In the genomic region with DNA sequence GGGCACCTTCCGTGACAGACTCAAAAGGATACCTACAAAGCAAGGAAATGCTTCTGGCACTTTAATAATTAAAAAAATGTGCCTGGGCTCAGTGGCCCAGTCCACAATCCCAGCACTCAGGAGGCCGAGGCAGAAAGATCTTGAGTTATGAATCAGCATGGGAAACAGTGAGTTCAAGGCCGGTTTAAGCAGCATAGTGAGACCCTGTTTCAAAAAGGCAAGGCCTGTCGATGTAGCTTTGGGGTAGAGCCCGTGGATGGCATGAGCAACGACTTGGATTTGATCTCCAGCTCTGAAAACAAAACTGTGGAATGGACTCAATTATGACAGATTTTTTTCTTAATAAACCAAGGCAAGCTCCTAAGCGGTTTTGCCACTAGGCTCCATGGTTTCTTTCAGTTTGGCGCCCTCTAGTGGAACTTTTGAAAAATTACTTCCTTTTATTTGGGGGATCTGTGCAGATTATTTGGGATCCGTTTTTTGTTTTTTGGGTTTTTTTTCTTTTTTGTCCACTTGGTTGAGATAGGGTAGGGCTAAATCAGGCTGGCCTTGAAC, we compare ENCODE assay signal across 9 mouse cellular contexts. TPM values are rescaled to one million over a fixed set of nuclear protein-coding genes. Genes with fewer than 3 reads are reported as not detected.
DNase-seq lines count a peak whose midpoint lies in the region; ATAC-seq and TF ChIP-seq lines count a peak whose summit lies in the region.
"Had no signal": no experiment of that assay in that cellular context is flagged by ENCODE, and none has a peak within 500 bp of the region (broad histone marks: within the 10 kb centered on the region; RNA-seq: fewer than 3 reads in every experiment).

No protein-coding gene starts in this region.

- no peak for TF ChIP-seq POLR2A in cerebellum, adult 2 months (IDR thresholded peaks at IDR 0.05; ENCODE audit: borderline replicate concordance, insufficient read depth, low read length)

- H3K36me3 ChIP-seq in neural tube, embryonic 15.5 days = no peaks in the 10 kb centered on the region
- H3K36me3 ChIP-seq: limb, embryonic 12.5 days had no signal

- no peak for ATAC-seq in neural tube, embryonic 15.5 days (ENCODE audit: low FRiP score)
- no peak for ATAC-seq in inflammation-experienced regulatory T-cells, adult 6 months

- no peak overlapping the region for H3K4me2 ChIP-seq in neural tube, embryonic 15.5 days
- H3K4me2 ChIP-seq: limb, embryonic 12.5 days had no signal

- WGBS in neural tube, embryonic 15.5 days = 27% methylated on average over 9 of the region's 9 CpGs
- 31% methylated on average over 9 of the region's 9 CpGs for WGBS in cerebellum, adult 2 months

- H3K9me3 ChIP-seq in neural tube, embryonic 15.5 days (replicated peaks) = no peaks in the 10 kb centered on the region
- H3K9me3 ChIP-seq: limb, embryonic 12.5 days had no signal

- peak; percentile 37; the same call in 1 of the 2 replicates for TF ChIP-seq CTCF in cerebellum, adult 2 months (IDR thresholded peaks at IDR 0.05; ENCODE audit: borderline replicate concordance, insufficient read depth, low read depth, low read length)

- no peak overlapping the region for H3K27ac ChIP-seq in neural tube, embryonic 15.5 days (replicated peaks)
- no peak overlapping the region for H3K27ac ChIP-seq in cerebellum, adult 2 months (ENCODE audit: insufficient read depth, low read length)
- H3K27ac ChIP-seq: limb, embryonic 12.5 days had no signal

- H3K27me3 ChIP-seq in neural tube, embryonic 15.5 days (replicated peaks) = no peaks in the 10 kb centered on the region; the same call in 1 of the 2 replicates
- H3K27me3 ChIP-seq in cerebellum, adult 2 months (ENCODE audit: control insufficient read depth, insufficient read depth, low read length) = no peaks in the 10 kb centered on the region
- H3K27me3 ChIP-seq: limb, embryonic 12.5 days had no signal

- no peaks in the 10 kb centered on the region for H3K4me1 ChIP-seq in neural tube, embryonic 15.5 days
- peaks cover 10% of the 10 kb centered on the region for H3K4me1 ChIP-seq in cerebellum, adult 2 months (ENCODE audit: control insufficient read depth, insufficient read depth, low read length)

- intact Hi-C loops in heart, postnatal 25 days (cut with DNase I) = loop anchor here (1.0 to 10.0 kb wide), 4 partner anchors 151 to 404 kb away; a partner anchor contains a TSS

- DNase-seq in heart, adult 18-20 months = peak; percentile 28 to 59
- no peak for DNase-seq in heart, postnatal 25 days (ENCODE audit: low spot score)
- peak; percentile 32 for DNase-seq in neural tube, embryonic 10.5 days (ENCODE audit: extremely low spot score, low spot score)
- DNase-seq in cerebellum, adult 2 months = peak; percentile 27 to 52
- peak; percentile 26 for DNase-seq in hindlimb bud, embryonic 11.5 days (ENCODE audit: extremely low spot score, low read depth, low spot score)
- peak; percentile 57 for DNase-seq in retina, postnatal 7 days (ENCODE audit: low read depth, low spot score)

- no peak overlapping the region for H3K9ac ChIP-seq in neural tube, embryonic 15.5 days (replicated peaks)
- H3K9ac ChIP-seq: limb, embryonic 12.5 days had no signal

- no peak overlapping the region for H3K4me3 ChIP-seq in neural tube, embryonic 15.5 days (replicated peaks)
- H3K4me3 ChIP-seq in cerebellum, adult 2 months (replicated peaks; ENCODE audit: insufficient read depth, low read depth, low read length) = no peak overlapping the region
- H3K4me3 ChIP-seq: limb, embryonic 12.5 days had no signal

RNA-seq across cellular contexts. Expression of a gene that starts 7.4 kb away (rescaled TPM):
- under 1 TPM; 0.10 to 0.15 TPM for total RNA-seq in heart, adult 18-20 months (2021)
- under 1 TPM; 0.18 to 0.31 TPM for total RNA-seq in heart, postnatal 25 days (2021)
- 0.27 and 1.6 TPM in 2 replicates for polyA plus RNA-seq in neural tube, embryonic 15.5 days (2015; fragmentation: Nextera tagmentation; extraction: Ambion mirVana)
- polyA plus RNA-seq in cerebellum, adult 2 months (2012; rRNA removed) = 0.13 and 0.33 TPM in 2 replicates
- polyA plus RNA-seq in inflammation-experienced regulatory T-cells, adult 6 months (2017; shearing (Covaris generic)) = 1 to 10 TPM in 2 of 3 experiments, under 1 TPM in 1; 0.77 to 8.2 (median 3.9) TPM

RNA-seq across cellular contexts. Expression of a gene that starts 43.7 kb away (rescaled TPM):
- total RNA-seq in heart, adult 18-20 months (2021) = 10 to 100 TPM; 12.4 to 15.3 TPM
- total RNA-seq in heart, postnatal 25 days (2021) = 10 to 100 TPM; 11.4 to 11.7 TPM
- 15.6 and 15.8 TPM in 2 replicates for polyA plus RNA-seq in neural tube, embryonic 15.5 days (2015; fragmentation: Nextera tagmentation; extraction: Ambion mirVana)
- polyA plus RNA-seq in cerebellum, adult 2 months (2012; rRNA removed) = 8.0 and 8.5 TPM in 2 replicates
- 1 to 10 TPM; 4.6 to 8.1 (median 6.4) TPM for polyA plus RNA-seq in inflammation-experienced regulatory T-cells, adult 6 months (2017; shearing (Covaris generic))
